Mouse (Mus musculus): ENCODE results near the gene Amer3. TPM values are rescaled to one million over a fixed set of nuclear protein-coding genes. Genes with fewer than 3 reads are reported as not detected.

Amer3 gene
- polyA plus RNA-seq, 2 experiments, result 0.06 TPM; not detected in 1

DNA sequence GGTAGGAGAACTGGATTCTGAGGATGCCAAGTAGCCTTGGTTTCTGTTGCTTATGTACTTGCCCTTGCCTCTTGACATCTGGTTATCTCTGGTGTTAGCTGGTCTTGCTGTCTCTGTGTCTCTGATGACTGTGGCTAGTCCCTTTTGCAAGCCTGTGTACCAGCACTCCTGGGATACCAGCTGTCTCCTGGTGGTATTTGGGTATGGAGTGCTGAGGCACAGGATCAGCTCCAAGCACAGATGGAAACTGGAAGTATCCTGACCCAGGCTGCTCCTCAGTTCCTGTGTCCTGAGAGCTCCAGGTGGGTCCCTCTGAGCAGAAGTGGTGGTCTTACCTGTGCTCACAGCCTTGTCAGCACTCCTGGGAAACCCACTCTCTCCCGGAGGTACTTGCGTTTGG, 11.3 kb upstream of the Amer3 start:
- Histone ChIP-seq H3K4me3 (replicated peaks; ENCODE audit: low read length) (no peak overlapping the region), H3K36me3 (ENCODE audit: control insufficient read depth, insufficient read depth, low read length) (no peaks in the 10 kb centered on the region), H3K9ac (ENCODE audit: low read depth, low read length, severe bottlenecking) (no peak overlapping the region), H3K9me3 (ENCODE audit: control insufficient read depth, low read length) (no peaks in the 10 kb centered on the region), H3K4me2 (replicated peaks; ENCODE audit: low read depth, low read length, severe bottlenecking) (no peak overlapping the region), H3K4me1 (ENCODE audit: control insufficient read depth, insufficient read depth, low read length) (no peaks in the 10 kb centered on the region), H3K27me3 (ENCODE audit: control insufficient read depth, insufficient read depth, low read length) (no peaks in the 10 kb centered on the region), H3K27ac (replicated peaks; ENCODE audit: low read depth, low read length) (no peak overlapping the region)
- TF ChIP-seq POLR2A (IDR thresholded peaks at IDR 0.05; ENCODE audit: borderline replicate concordance, extremely low read depth, insufficient read depth, insufficient read length), result no peak
- no peak for ATAC-seq (ENCODE audit: low FRiP score, low read depth)
- WGBS, result 96% methylated on average over 2 of the region's 2 CpGs
- no peak for DNase-seq (ENCODE audit: low spot score)

DNA sequence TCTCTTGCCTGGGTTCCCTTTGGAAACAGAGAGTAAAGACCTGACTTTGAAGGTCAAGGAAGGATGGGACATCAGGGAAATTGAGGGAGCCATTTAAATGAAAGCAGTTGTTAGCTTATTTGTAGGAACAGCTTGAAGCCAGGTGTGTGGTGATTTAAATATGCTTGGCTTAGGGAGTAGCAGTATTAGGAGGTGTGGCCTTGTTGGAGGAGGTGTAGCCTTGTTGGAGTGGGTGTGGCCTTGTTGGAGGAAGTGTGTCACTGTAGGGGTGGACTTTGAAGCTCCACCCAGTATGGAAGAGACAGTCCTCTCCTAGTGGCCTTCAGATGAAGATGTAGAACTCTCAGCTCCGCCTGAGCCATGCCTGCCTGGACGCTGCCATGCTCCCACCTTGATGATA, 9.6 kb upstream of the Amer3 start:
- Histone ChIP-seq H3K27me3 (ENCODE audit: control insufficient read depth, insufficient read depth, low read length) (no peaks in the 10 kb centered on the region), H3K36me3 (ENCODE audit: control insufficient read depth, insufficient read depth, low read length) (no peaks in the 10 kb centered on the region), H3K4me3 (replicated peaks; ENCODE audit: low read length) (no peak overlapping the region), H3K27ac (replicated peaks; ENCODE audit: low read depth, low read length) (no peak overlapping the region), H3K4me1 (ENCODE audit: control insufficient read depth, insufficient read depth, low read length) (no peaks in the 10 kb centered on the region), H3K9me3 (ENCODE audit: control insufficient read depth, low read length) (no peaks in the 10 kb centered on the region), H3K4me2 (replicated peaks; ENCODE audit: low read depth, low read length, severe bottlenecking) (no peak overlapping the region), H3K9ac (ENCODE audit: low read depth, low read length, severe bottlenecking) (no peak overlapping the region)
- 98% methylated on average over 2 of the region's 2 CpGs for WGBS
- no peak for ATAC-seq (ENCODE audit: low FRiP score, low read depth)
- no peak for DNase-seq (ENCODE audit: low spot score)
- no peak for TF ChIP-seq POLR2A (IDR thresholded peaks at IDR 0.05; ENCODE audit: borderline replicate concordance, extremely low read depth, insufficient read depth, insufficient read length)

DNA sequence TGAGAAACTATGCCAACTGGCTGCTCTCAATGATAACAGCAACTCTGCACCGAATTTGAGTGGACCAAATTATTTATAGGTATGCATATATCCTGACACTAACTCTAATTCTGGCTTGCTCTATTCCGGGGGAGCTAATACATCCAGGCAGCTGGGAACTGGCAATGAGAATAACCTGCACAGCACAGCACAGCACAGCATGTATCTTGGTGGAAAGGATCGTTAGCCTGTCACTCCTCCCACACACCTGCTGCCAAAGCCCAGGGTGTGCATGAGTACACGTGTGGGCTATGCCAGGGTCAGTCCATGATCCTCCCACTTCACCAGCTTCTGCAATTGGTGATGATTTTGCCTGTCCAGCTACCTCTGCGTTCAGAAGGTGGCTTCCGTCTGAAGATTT, 8.0 kb upstream of the Amer3 start:
- Histone ChIP-seq H3K9me3 (ENCODE audit: control insufficient read depth, low read length) (no peaks in the 10 kb centered on the region), H3K27me3 (ENCODE audit: control insufficient read depth, insufficient read depth, low read length) (no peaks in the 10 kb centered on the region), H3K4me1 (ENCODE audit: control insufficient read depth, insufficient read depth, low read length) (no peaks in the 10 kb centered on the region), H3K4me3 (replicated peaks; ENCODE audit: low read length) (no peak overlapping the region), H3K9ac (ENCODE audit: low read depth, low read length, severe bottlenecking) (no peak overlapping the region), H3K36me3 (ENCODE audit: control insufficient read depth, insufficient read depth, low read length) (no peaks in the 10 kb centered on the region), H3K27ac (replicated peaks; ENCODE audit: low read depth, low read length) (no peak overlapping the region), H3K4me2 (replicated peaks; ENCODE audit: low read depth, low read length, severe bottlenecking) (no peak overlapping the region)
- WGBS, result 75% methylated on average over 6 of the region's 6 CpGs
- ATAC-seq (ENCODE audit: low FRiP score, low read depth), result no peak
- DNase-seq (ENCODE audit: low spot score), result no peak
- no peak for TF ChIP-seq POLR2A (IDR thresholded peaks at IDR 0.05; ENCODE audit: borderline replicate concordance, extremely low read depth, insufficient read depth, insufficient read length)

DNA sequence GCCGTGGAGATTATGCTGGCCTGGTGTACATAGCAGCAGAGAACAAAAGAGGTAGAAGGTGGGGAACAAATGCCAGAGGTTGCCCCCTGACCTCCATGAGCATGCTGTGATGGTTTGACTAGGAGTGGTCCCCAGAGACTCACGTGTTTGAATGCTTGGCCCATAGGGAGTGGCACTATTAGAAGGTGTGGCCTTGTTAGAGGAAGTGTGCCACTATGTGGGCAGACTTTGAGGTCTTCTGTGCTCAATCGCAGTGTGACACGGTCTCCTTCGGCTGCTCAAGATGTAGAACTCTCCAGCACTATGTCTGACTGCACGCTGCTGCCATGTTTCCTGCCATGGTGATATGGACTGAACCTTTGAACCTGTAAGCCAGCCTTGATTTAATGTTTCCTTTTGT, 6.2 kb upstream of the Amer3 start:
- H3K4me3 ChIP-seq (replicated peaks; ENCODE audit: low read length), result no peak overlapping the region
- no peaks in the 10 kb centered on the region for H3K9me3 ChIP-seq (ENCODE audit: control insufficient read depth, low read length)
- no peaks in the 10 kb centered on the region for H3K27me3 ChIP-seq (ENCODE audit: control insufficient read depth, insufficient read depth, low read length)
- ATAC-seq (ENCODE audit: low FRiP score, low read depth) (no peak), DNase-seq (ENCODE audit: low spot score) (no peak)
- 83% methylated on average over 6 of the region's 6 CpGs for WGBS
- no peaks in the 10 kb centered on the region for H3K4me1 ChIP-seq (ENCODE audit: control insufficient read depth, insufficient read depth, low read length)
- H3K36me3 ChIP-seq (ENCODE audit: control insufficient read depth, insufficient read depth, low read length), result no peaks in the 10 kb centered on the region
- H3K27ac ChIP-seq (replicated peaks; ENCODE audit: low read depth, low read length), result no peak overlapping the region
- H3K9ac ChIP-seq (ENCODE audit: low read depth, low read length, severe bottlenecking), result no peak overlapping the region
- no peak overlapping the region for H3K4me2 ChIP-seq (replicated peaks; ENCODE audit: low read depth, low read length, severe bottlenecking)
- TF ChIP-seq POLR2A (IDR thresholded peaks at IDR 0.05; ENCODE audit: borderline replicate concordance, extremely low read depth, insufficient read depth, insufficient read length), result no peak

DNA sequence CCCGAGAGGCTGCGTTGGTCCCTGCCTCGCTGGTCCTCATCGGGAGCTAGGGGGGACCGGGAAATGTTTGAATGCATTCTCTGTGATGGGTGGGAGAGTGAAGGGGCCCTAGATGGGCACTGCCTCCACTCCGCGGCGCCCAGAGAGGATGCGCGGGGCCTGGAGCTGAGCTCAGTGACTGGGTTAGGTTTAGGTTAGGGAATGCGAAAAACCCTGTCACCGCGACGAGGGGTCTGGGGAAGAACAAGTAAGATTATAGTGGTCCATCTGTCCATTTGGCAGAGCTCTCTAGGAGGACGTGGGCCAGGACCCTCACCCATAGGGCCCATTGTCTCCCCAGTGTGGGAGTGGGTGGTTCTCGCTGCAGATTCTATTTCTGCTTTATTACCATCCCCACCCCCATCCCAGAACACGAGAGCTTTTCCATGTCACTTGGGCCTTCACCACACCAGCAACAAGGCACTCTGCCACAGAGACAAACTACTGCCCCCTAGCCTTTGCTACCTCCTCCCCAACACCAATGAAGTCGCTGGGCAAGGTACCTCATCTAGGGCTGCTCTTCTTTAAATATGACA, 412 bp downstream of the Amer3 start:
- H3K4me2 ChIP-seq (replicated peaks; ENCODE audit: low read depth, low read length, severe bottlenecking), result peak overlapping the region; percentile 60
- DNase-seq (ENCODE audit: low spot score) (no peak), ATAC-seq (ENCODE audit: low FRiP score, low read depth) (peak; percentile 34; the same call in 1 of the 2 replicates)
- peak overlapping the region; percentile 34 for H3K4me3 ChIP-seq (replicated peaks; ENCODE audit: low read length)
- no peaks in the 10 kb centered on the region for H3K36me3 ChIP-seq (ENCODE audit: control insufficient read depth, insufficient read depth, low read length)
- WGBS, result under 1% methylated on average over 18 of the region's 18 CpGs
- H3K27me3 ChIP-seq (ENCODE audit: control insufficient read depth, insufficient read depth, low read length), result peaks cover 21% of the 10 kb centered on the region
- H3K4me1 ChIP-seq (ENCODE audit: control insufficient read depth, insufficient read depth, low read length), result peaks cover 4% of the 10 kb centered on the region; the same call in 1 of the 2 replicates
- H3K9ac ChIP-seq (ENCODE audit: low read depth, low read length, severe bottlenecking), result no peak overlapping the region
- no peak for TF ChIP-seq POLR2A (IDR thresholded peaks at IDR 0.05; ENCODE audit: borderline replicate concordance, extremely low read depth, insufficient read depth, insufficient read length)
- H3K9me3 ChIP-seq (ENCODE audit: control insufficient read depth, low read length), result no peaks in the 10 kb centered on the region
- no peak overlapping the region for H3K27ac ChIP-seq (replicated peaks; ENCODE audit: low read depth, low read length)

DNA sequence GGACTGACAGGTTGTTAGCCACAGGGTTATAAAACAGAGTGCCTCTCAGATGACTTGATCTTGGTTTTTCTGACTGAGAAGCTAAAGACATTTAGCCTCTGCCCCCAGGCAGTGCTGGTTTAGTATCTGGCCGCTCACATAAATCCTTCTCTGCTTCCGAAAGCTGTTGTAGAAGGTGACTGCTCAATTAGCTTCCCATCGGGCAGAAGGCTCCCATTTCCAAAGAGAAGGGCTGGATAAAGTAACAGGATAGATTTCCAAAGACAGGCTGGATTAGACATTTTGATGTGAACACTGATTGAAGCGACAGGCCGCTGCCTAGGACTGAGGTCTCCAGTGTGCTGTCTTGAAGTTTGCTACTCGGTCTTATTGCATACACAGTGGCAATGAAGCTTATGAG, 2.8 kb downstream of the Amer3 start:
- Histone ChIP-seq H3K36me3 (ENCODE audit: control insufficient read depth, insufficient read depth, low read length) (no peaks in the 10 kb centered on the region), H3K27ac (replicated peaks; ENCODE audit: low read depth, low read length) (no peak overlapping the region), H3K9ac (ENCODE audit: low read depth, low read length, severe bottlenecking) (no peak overlapping the region), H3K4me2 (replicated peaks; ENCODE audit: low read depth, low read length, severe bottlenecking) (no peak overlapping the region), H3K4me3 (replicated peaks; ENCODE audit: low read length) (no peak overlapping the region), H3K4me1 (ENCODE audit: control insufficient read depth, insufficient read depth, low read length) (peaks cover 4% of the 10 kb centered on the region; the same call in 1 of the 2 replicates), H3K27me3 (ENCODE audit: control insufficient read depth, insufficient read depth, low read length) (peaks cover 21% of the 10 kb centered on the region), H3K9me3 (ENCODE audit: control insufficient read depth, low read length) (no peaks in the 10 kb centered on the region)
- no peak for TF ChIP-seq POLR2A (IDR thresholded peaks at IDR 0.05; ENCODE audit: borderline replicate concordance, extremely low read depth, insufficient read depth, insufficient read length)
- DNase-seq (ENCODE audit: low spot score) (no peak), ATAC-seq (ENCODE audit: low FRiP score, low read depth) (no peak)
- 49% methylated on average over 6 of the region's 6 CpGs for WGBS

Data from limb, embryonic 14.5 days (tissue).